Mouse (Mus musculus) layer of hippocampus, adult 11-12 months (tissue): ENCODE results near the gene Olfr1353.
"Not testable (repeated sequence)": the region's sequence is repeated elsewhere in the genome, so short reads cannot be mapped to it uniquely, and the experiment has no call there.

ENCODE experiments used
- DNase-seq: peaks from one replicate; pipeline ENCODE4 v3.0.0; 2022; ENCODE audit warnings: low spot score

Olfr1353 gene

DNA sequence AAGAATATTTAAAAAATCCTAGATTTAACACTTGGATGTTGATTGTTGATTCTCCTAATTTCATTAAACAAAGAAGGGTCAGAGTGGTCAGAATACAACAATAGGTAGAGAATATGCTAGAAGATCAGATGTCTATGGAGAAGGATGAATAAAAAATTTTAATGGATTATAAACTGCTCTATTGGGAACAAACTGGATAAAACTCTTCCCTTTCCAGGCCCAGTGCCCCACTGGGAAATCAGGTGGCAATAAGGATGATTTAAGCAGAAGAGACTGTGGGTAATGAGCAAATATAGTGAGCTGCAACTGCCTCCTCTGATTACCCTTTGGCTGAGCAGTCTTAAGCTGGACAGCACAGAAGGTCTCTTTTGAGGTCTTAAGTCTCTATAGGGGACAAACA is at the start of gene Olfr1353:
TSS of gene Olfr1353 (plus strand) at position 301 of the 400 bp plus-strand sequence.
- not testable (repeated sequence) for DNase-seq

DNA sequence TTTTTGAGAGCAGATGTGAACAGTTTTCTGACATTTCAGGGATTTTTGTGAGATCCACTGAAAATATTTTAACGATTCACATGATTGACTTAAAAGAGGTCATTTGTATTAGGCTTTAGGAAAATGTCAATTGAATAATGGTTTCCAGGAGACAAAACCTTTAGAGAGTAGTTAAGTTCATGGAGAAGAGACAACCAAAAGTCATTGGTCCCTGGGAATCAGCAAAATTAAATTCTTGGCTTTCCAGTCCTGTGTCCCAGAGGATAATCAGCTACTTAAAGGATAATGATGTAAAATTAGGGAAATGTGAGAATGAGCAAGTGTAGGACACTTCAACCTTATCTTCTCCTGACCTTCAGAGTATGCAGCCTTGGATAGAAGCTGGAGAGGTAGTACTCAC is 12.8 kb upstream of the Olfr1353 start, which contains the start of gene Olfr8:
TSS of gene Olfr8 (plus strand) at position 301 of the 400 bp plus-strand sequence.
- not testable (repeated sequence) for DNase-seq

DNA sequence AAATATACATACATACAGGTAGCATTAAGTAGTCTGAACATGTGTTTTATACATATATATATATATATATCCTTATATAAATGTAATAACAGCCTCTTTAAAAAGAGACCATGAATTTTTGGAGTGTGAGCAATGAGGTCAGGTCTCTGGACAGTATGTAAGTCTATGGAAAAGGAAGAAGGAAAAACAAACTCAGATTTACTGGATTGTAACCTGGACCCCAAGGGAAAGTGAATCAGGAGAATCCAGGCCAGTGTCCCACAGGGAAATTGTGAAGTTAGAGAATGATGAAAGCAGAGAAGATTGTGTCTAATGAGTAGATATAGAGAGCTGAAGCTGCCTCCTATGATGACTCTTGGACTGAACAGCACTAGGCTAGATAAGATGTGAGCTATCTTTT is 17.6 kb downstream of the Olfr1353 start, which contains the start of gene Olfr1352:
TSS of gene Olfr1352 (plus strand) at position 301 of the 400 bp plus-strand sequence.
- DNase-seq = no peak

DNA sequence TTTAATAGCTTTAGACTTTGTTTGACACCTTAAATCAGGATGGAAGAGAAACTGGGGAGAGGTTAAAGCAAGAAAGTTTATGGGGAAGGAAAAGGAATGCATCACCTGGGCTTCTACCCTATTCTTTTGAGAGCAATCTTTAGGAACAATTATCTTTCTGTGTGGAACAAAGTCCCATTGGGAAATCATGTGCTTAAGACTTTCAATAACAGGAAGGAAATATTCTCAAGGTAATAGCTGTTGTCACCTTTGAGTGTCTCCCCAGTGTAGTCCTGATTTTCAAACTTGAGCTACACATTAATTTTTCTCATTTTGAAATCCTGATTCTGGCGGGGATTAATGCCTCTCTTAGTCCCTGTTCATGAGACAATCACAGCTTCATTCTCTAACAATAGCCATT is 49.1 kb downstream of the Olfr1353 start, which contains the start of gene Olfr1351:
TSS of gene Olfr1351 (plus strand) at position 301 of the 400 bp plus-strand sequence.
- no peak for DNase-seq
